Mouse (Mus musculus) left cerebral cortex, postnatal 10 days (tissue): Measurements from ENCODE around the gene Thada. TPM values are rescaled to one million over a fixed set of nuclear protein-coding genes. Genes with fewer than 3 reads are reported as not detected.
A peak's percentile ranks its signal among the peaks of the same experiment; 100 is the strongest.

Experiments
- DNase-seq, 2 experiments: peaks; one replicate each; pipeline ENCODE4 v3.0.0; 2021 to 2022; ENCODE audit warnings: low spot score in 2 of 2, mixed read lengths in 1 of 2; ENCODE audit errors: extremely low spot score in 1 of 2
- intact Hi-C: fragments of 180-260 bp; cut with DNase I; formaldehyde crosslinking; loops from one replicate; pipeline ENCODE4 v1.15.1; 2025
- total RNA-seq, 2 experiments: library from RNA; stranded (reverse); gene quantifications; 2 replicates each; pipeline ENCODE4 v1.2.3; 2021

The Thada gene
- total RNA-seq, 2 experiments from 2014 or later = 13.3 to 13.8 TPM

GRCm38 (mm10) chr17:84166135-84166860 lies 299.7 kb downstream of the Thada start:
- no peak for DNase-seq
- intact Hi-C loops = no loop called here

GRCm38 (mm10) chr17:84165735-84166134 lies 300.3 kb downstream of the Thada start:
- DNase-seq = peak in 1 of 2 experiments; percentile 11
- intact Hi-C loops = no loop called here

- intact Hi-C loops = no loop called here
- DNase-seq = peak in 1 of 2 experiments; percentile 13
Measured at GRCm38 (mm10) chr17:84164146-84164545, 301.9 kb downstream of the Thada start.

- DNase-seq = peak in 1 of 2 experiments; percentile 12
- intact Hi-C loops = no loop called here
Measured at GRCm38 (mm10) chr17:84163066-84163785, 302.8 kb downstream of the Thada start.

GRCm38 (mm10) chr17:84162211-84162760 lies 303.7 kb downstream of the Thada start:
- intact Hi-C loops = no loop called here
- DNase-seq = peak in 1 of 2 experiments; percentile 5

GRCm38 (mm10) chr17:84161231-84161854 lies 304.7 kb downstream of the Thada start:
- intact Hi-C loops = no loop called here
- peak in 1 of 2 experiments; percentile 58 for DNase-seq

GRCm38 (mm10) chr17:84158891-84159290 lies 307.1 kb downstream of the Thada start:
- DNase-seq = peak in 1 of 2 experiments; percentile 5
- intact Hi-C loops = no loop called here

- peak in 1 of 2 experiments; percentile 7 for DNase-seq
- intact Hi-C loops = no loop called here
Measured at GRCm38 (mm10) chr17:84158461-84158795, 307.6 kb downstream of the Thada start.

- DNase-seq = peak in 1 of 2 experiments; percentile 7
- intact Hi-C loops = no loop called here
Measured at GRCm38 (mm10) chr17:84157743-84158460, 308.1 kb downstream of the Thada start.

GRCm38 (mm10) chr17:84156748-84157742 lies 309.0 kb downstream of the Thada start:
- peak in 1 of 2 experiments; percentile 14 for DNase-seq
- intact Hi-C loops = no loop called here

GRCm38 (mm10) chr17:84156227-84156573 lies 309.8 kb downstream of the Thada start:
- peak in 1 of 2 experiments; percentile 7 for DNase-seq
- intact Hi-C loops = no loop called here

GRCm38 (mm10) chr17:84155516-84156226 lies 310.3 kb downstream of the Thada start:
- DNase-seq = peak in 1 of 2 experiments; percentile 7
- intact Hi-C loops = no loop called here

- DNase-seq = peak in 1 of 2 experiments; percentile 7
- intact Hi-C loops = no loop called here
Measured at GRCm38 (mm10) chr17:84155029-84155338, 311.0 kb downstream of the Thada start.

GRCm38 (mm10) chr17:84154302-84155028 lies 311.5 kb downstream of the Thada start:
- intact Hi-C loops = no loop called here
- DNase-seq = peak in 1 of 2 experiments; percentile 15

GRCm38 (mm10) chr17:84152976-84153786 lies 312.8 kb downstream of the Thada start:
- intact Hi-C loops = no loop called here
- DNase-seq = peak in 1 of 2 experiments; percentile 23
